Mouse (Mus musculus) retina, postnatal 7 days (tissue): ENCODE measurements around the gene Trappc1.

ENCODE experiments used
- DNase-seq: peaks from one replicate; pipeline ENCODE4 v3.0.0-alpha.2; 2012; ENCODE audit warnings: low read depth, low spot score

Gene Trappc1

DNA sequence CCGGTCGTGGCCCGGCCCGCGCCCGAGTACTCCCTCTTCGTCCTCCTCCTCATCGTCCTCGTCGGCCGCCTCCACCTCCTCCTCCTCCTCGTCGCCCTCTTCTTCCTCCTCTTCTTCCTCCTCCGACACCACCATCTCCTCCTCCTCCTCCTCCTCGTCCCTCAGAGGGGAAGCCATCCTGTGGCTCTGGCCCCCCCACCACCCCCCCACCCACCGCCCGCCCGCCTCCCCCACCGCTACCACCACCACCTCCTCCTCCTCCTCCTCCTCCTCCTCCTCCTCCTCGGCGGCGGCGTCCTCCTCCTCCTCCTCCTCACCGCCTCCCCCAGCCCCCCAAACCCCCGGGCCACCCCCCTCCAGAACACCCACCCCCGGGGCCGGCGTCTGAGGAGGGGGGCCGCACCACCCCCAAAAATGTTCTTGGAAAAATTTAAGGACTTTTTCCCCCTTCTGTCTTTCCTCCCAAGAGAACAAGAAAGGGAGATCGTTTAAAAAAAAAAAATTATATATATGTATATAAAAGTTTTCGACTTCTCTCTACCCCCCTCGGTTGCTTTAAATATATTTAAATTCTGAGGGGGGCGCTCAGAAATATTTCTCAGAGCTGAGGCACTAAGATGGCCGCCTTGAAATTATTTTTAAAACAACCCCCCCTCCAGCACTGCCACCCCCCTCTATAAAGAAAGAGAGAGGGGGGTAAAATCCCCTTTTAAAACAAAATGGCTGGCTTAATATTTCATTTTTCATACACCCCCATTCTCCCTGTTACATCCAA is 45.6 kb downstream of the Trappc1 start, which contains the start of gene Chd3:
TSS of gene Chd3 (minus strand) at position 192 of the 775 bp plus-strand sequence.
- DNase-seq = no peak

DNA sequence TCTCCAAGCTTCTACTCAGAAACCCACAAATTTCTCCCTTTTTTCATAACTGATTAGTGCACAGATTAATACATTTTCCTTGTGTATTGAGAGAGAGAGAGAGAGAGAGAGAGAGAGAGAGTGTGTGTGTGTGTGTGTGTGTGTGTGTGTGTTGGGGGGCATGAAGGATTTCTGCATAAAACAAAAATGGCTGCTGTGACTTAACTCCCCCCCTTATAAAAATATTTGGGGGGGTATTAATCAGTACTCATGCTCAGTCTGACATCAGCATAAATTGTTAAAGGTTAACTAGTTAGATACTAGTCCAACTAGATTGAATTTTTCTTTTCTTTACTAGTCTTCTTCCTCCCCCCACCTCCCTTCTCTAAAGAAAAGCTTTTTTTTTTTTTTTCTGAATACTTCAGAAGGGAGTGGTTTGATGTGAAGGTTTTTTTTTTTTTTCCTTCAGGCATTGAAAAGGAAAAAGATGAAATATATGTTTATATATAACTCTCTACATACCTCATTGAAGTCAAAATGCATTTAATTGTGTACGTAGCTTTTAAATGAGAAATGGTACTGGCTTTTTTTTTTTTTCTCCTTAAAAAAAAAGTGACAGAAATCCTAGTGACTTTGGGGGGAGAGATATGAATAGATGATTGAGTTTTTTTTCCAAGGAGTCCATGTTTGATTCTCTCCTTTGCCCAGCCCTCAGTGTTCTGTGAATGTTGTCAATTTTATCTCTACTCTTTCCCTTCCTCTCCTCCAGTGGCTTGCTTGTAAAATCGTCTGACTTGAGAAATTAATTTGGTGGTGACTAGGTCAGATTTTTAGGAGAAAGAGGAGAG is 46.4 kb downstream of the Trappc1 start:
- DNase-seq = no peak

DNA sequence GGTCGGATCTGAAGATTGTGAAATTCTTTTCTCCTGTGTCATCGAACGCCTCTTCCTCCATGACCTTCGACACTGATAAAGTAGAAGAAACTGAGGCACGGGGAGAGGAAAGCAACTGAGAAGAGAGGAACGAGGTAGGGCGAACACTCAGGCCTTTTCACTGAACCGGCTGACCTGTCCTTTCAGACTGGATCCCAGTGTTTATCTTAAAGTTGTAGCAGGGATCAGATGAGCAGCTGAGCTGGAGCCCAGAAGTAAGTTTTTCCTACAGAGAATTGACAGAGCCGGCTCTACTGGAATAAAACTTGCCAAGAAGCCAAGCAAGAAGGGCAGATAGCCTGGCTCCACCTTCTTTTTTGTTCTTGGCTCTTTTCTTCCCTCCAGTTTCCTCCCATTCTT is 47.0 kb downstream of the Trappc1 start:
- DNase-seq = no peak

DNA sequence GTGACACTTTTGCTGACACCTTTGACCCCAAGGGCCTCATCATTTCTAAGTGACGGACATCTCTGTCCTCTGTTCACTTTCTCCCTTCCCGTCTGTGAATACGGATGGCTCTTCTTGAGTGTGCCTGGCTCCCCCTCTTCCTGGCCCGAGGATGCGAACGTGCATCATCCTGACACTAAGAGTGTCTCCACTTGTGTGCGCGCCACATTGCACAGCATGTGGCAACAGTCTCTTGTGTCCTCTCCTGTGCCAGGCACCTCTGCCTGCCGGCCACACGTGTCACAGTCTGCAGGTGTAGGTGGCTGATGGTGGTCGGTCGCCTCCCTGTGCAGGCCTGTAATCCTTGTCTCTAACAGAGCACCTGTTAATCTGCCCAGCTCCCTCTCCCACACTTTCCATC is 47.8 kb downstream of the Trappc1 start:
- no peak for DNase-seq

DNA sequence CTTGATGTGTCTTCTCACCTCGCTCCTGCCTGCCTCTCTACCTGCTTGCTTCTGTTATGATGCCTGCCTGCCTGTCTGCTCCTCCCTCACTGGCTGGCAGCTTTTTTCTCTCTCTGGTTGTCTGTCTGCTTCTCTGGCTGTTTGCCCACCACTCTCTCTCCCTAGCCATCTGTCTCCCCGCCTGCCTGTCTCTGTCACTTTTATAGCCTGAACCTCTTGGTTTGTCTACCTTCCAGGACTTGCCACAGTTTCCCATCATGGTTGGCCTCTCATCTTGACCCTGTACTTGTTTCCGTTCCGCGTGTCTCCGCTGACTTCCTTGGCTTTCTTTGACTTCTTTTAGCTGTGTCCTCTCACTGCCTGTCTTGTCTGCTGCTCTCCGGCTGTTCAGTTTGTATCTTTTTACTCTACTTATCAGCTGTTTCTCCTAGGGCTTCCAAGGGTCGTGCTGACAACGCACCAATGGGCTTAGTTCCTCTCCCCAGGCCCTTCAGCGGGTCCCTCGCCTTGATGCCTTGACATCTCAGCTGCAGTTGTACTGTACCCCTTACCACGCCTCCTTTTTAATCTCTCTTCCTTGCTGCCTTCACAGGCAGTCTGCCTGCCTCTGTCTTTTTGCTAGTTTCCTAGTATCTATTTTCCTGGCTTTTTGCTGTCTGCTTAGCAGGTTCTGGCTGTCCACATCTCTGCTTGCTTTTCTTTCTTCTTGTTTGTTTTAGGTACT is 48.4 kb downstream of the Trappc1 start:
- no peak for DNase-seq

DNA sequence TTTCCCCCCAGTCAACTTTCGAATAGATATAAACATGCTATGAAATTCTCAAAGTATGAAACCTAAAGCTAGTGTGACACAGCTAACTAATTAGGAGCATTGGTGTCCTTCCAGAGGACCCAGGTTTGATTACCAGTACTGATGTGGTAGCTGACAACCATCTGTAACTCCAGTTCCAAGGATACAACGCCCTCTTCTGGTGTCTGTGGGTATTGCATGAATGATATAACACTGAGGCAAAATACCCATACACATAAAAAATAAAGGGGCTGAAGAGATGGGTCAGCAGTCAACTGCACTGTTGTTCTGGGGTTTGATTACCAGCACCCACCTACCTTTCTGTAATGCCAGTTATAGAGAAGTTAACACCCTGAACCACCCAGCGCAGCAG is 49.0 kb downstream of the Trappc1 start:
- no peak for DNase-seq

DNA sequence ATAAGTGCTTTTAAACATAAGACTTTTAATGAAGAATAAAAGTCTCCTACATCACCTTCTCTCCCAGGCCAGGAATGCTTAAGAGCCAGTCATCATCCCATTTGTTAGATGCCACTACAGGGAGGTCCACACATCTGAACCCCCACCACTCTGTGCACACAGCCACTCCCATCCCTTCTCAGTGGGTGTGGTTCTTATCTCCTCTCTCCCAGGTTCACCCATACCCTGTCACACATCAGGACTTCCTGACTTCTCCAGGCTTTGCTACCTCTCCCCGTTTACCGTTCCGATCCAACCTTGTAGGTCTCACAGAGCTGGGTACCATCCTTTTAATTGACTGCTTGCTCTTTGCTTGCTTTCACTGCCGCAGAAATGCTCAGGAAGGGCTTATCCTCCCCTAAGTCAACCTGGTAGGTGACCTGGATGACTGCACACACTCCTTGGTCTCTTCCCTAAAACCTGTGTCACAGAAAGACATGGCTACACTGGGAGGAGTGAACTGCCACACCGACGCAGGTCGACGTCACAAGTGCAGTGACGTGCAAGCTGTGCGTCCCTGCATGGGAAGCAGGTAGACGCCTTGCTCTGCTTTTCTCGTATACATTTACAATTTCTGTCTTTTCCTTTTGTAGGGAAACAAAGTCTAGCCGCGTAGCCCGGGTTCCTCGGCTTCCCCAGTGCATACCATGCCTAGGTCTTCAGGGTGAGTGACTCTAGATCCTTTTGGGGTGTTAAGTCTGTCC is 49.6 kb downstream of the Trappc1 start:
- DNase-seq = no peak
